Mouse (Mus musculus) right cerebral cortex, postnatal 25 days (tissue): ENCODE measurements around the gene Mvb12a.

ENCODE experiments used
- DNase-seq: peaks from one replicate; pipeline ENCODE4 v3.0.0; 2022

Mvb12a gene

GRCm38 (mm10) chr8:71567587-71567986, 24.9 kb downstream of the Mvb12a start:
- DNase-seq: no peak

- DNase-seq: peak; percentile 59
Measured at GRCm38 (mm10) chr8:71568387-71568937, 25.7 kb downstream of the Mvb12a start, which contains the start of gene Slc27a1. Gene Slc27a1 (plus strand): TSS chr8:71568882.

- DNase-seq: no peak
Measured at GRCm38 (mm10) chr8:71568941-71569340, 26.2 kb downstream of the Mvb12a start.

- DNase-seq: peak; percentile 91
Measured at GRCm38 (mm10) chr8:71569366-71570290, 26.9 kb downstream of the Mvb12a start.

GRCm38 (mm10) chr8:71570291-71570954, 27.7 kb downstream of the Mvb12a start:
- DNase-seq: peak; percentile 92

- no peak for DNase-seq
Measured at GRCm38 (mm10) chr8:71572077-71572476, 29.4 kb downstream of the Mvb12a start.

GRCm38 (mm10) chr8:71572847-71573633, 30.3 kb downstream of the Mvb12a start:
- DNase-seq: peak; percentile 74

GRCm38 (mm10) chr8:71574426-71574825, 31.7 kb downstream of the Mvb12a start:
- no peak for DNase-seq

- DNase-seq: no peak
Measured at GRCm38 (mm10) chr8:71575020-71575419, 32.3 kb downstream of the Mvb12a start.

- DNase-seq: no peak
Measured at GRCm38 (mm10) chr8:71577856-71578387, 35.2 kb downstream of the Mvb12a start.

- DNase-seq: no peak
Measured at GRCm38 (mm10) chr8:71579009-71579408, 36.3 kb downstream of the Mvb12a start.

- no peak for DNase-seq
Measured at GRCm38 (mm10) chr8:71579476-71579875, 36.8 kb downstream of the Mvb12a start.

GRCm38 (mm10) chr8:71580201-71580600, 37.5 kb downstream of the Mvb12a start:
- no peak for DNase-seq

- DNase-seq: no peak
Measured at GRCm38 (mm10) chr8:71586891-71587290, 44.2 kb downstream of the Mvb12a start.

- no peak for DNase-seq
Measured at GRCm38 (mm10) chr8:71588762-71589161, 46.0 kb downstream of the Mvb12a start.

GRCm38 (mm10) chr8:71591017-71591416, 48.3 kb downstream of the Mvb12a start:
- no peak for DNase-seq

GRCm38 (mm10) chr8:71591471-71592373, 49.0 kb downstream of the Mvb12a start, which contains the start of gene Pgls:
Gene Pgls (plus strand): TSS chr8:71592176.
- peak; percentile 98 for DNase-seq

GRCm38 (mm10) chr8:71592374-71593170, 49.9 kb downstream of the Mvb12a start:
- peak; percentile 92 for DNase-seq

- DNase-seq: no peak
Measured at GRCm38 (mm10) chr8:71593556-71594323, 51.0 kb downstream of the Mvb12a start.

GRCm38 (mm10) chr8:71594324-71594722, 51.6 kb downstream of the Mvb12a start:
- DNase-seq: no peak
